Mouse (Mus musculus) G1E (cell line): Measurements from ENCODE around the gene Aldh9a1. TPM values are rescaled to one million over a fixed set of nuclear protein-coding genes. Genes with fewer than 3 reads are reported as not detected.

Experiments
- ATAC-seq: 2 replicates; pipeline ENCODE4 v1.8.0; 2016; ENCODE audit warnings: mild to moderate bottlenecking; ENCODE audit not compliant: insufficient number of reproducible peaks, poor library complexity, low FRiP score, severe bottlenecking; ENCODE audit errors: extremely low read depth
- DNase-seq: peaks from one replicate; pipeline ENCODE4 v3.0.0; 2012; ENCODE audit warnings: low spot score
- H3K27me3 ChIP-seq: 2 replicates; pipeline ENCODE4 v1.6.1; 2012; ENCODE audit warnings: mild to moderate bottlenecking, low read length, inconsistent platforms; ENCODE audit not compliant: insufficient read depth
- H3K36me3 ChIP-seq: replicated peaks from 2 replicates; pipeline ENCODE3; 2012; ENCODE audit warnings: mild to moderate bottlenecking, inconsistent platforms
- H3K4me1 ChIP-seq: 2 replicates; pipeline ENCODE4 v1.6.1; 2012; ENCODE audit warnings: low read depth, low read length, inconsistent platforms, mixed read lengths; ENCODE audit not compliant: insufficient read depth
- H3K4me3 ChIP-seq: 2 replicates; pipeline ENCODE4 v1.5.1; 2012; ENCODE audit warnings: low read depth, mild to moderate bottlenecking, inconsistent platforms, low read length, moderate library complexity, mixed read lengths
- H3K9me3 ChIP-seq: replicated peaks from 2 replicates; pipeline ENCODE4 v1.6.1; 2012; ENCODE audit warnings: inconsistent platforms
- CTCF ChIP-seq: IDR thresholded peaks from 2 replicates; pipeline ENCODE4 v1.5.1; 2012; ENCODE audit warnings: low read depth, low read length, inconsistent platforms, mixed read lengths
- GATA1 ChIP-seq: IDR thresholded peaks from 2 replicates; pipeline ENCODE4 v1.6.1; 2012; ENCODE audit warnings: borderline replicate concordance, low read length, inconsistent platforms, mixed read lengths
- GATA2 ChIP-seq: IDR thresholded peaks from 2 replicates; pipeline ENCODE4 v1.6.1; 2012; ENCODE audit warnings: low read depth, low read length, inconsistent platforms, borderline replicate concordance
- POLR2AphosphoS5 ChIP-seq: IDR thresholded peaks from 2 replicates; pipeline ENCODE4 v1.6.1; 2012; ENCODE audit warnings: low read depth, low read length, inconsistent platforms; ENCODE audit not compliant: insufficient replicate concordance
- TAL1 ChIP-seq: conservative IDR thresholded peaks from 2 replicates; pipeline ENCODE4 v1.6.1; 2012; ENCODE audit warnings: low read depth, low read length, inconsistent platforms, mixed read lengths
- polyA plus RNA-seq: library from polyadenylated mRNA; stranded (reverse); fragments of >175 nt; gene quantifications from 2 replicates; pipeline ENCODE4 v1.2.3, GENCODE M21; 2012
- total RNA-seq, 2 experiments: library from RNA; stranded (forward) in 1 of 2; stranded (reverse) in 1 of 2; fragments of 200-1000 nt in 1 of 2; fragments of >200 nt in 1 of 2; fragmentation: Nextera tagmentation in 1 of 2; gene quantifications; 2 replicates each; pipeline ENCODE4 v1.2.3; 2014 to 2017

Aldh9a1 gene
- total and polyA plus RNA-seq, 3 experiments: 26.4 to 40.0 (median 36.0) TPM

GRCm38 (mm10) chr1:167350597-167351415 is 1.0 kb downstream of the Aldh9a1 start:
- Histone ChIP-seq H3K36me3 (peaks cover 37% of the 10 kb centered on the region), H3K27me3 (no peaks in the 10 kb centered on the region), H3K4me1 (peaks cover 19% of the 10 kb centered on the region), H3K9me3 (no peaks in the 10 kb centered on the region), H3K4me3 (peak overlapping the region; percentile 93)
- TF ChIP-seq GATA1 (no peak), GATA2 (no peak), TAL1 (no peak), CTCF (no peak), POLR2AphosphoS5 (no peak)
- no peak for DNase-seq
- no peak for ATAC-seq

GRCm38 (mm10) chr1:167352403-167352802 is 2.6 kb downstream of the Aldh9a1 start:
- peaks cover 19% of the 10 kb centered on the region for H3K4me1 ChIP-seq
- peaks cover 53% of the 10 kb centered on the region for H3K36me3 ChIP-seq
- TF ChIP-seq CTCF (no peak), GATA2 (no peak)
- H3K27me3 ChIP-seq: no peaks in the 10 kb centered on the region
- no peak overlapping the region for H3K4me3 ChIP-seq
- H3K9me3 ChIP-seq: no peaks in the 10 kb centered on the region
- no peak for DNase-seq
- no peak for ATAC-seq

GRCm38 (mm10) chr1:167357387-167357786 is 7.6 kb downstream of the Aldh9a1 start:
- peaks cover 94% of the 10 kb centered on the region for H3K36me3 ChIP-seq
- no peaks in the 10 kb centered on the region for H3K9me3 ChIP-seq
- H3K27me3 ChIP-seq: no peaks in the 10 kb centered on the region
- peaks cover 3% of the 10 kb centered on the region; the same call in 1 of the 2 replicates for H3K4me1 ChIP-seq
- no peak for ATAC-seq
- DNase-seq: no peak
- no peak overlapping the region for H3K4me3 ChIP-seq
- TF ChIP-seq TAL1 (no peak), CTCF (no peak), GATA2 (no peak), POLR2AphosphoS5 (no peak), GATA1 (no peak)

- H3K9me3 ChIP-seq: no peaks in the 10 kb centered on the region
- peaks cover 96% of the 10 kb centered on the region for H3K36me3 ChIP-seq
- H3K4me1 ChIP-seq: no peaks in the 10 kb centered on the region
- TF ChIP-seq GATA2 (no peak), TAL1 (no peak), CTCF (no peak), POLR2AphosphoS5 (no peak), GATA1 (no peak)
- ATAC-seq: no peak
- no peak for DNase-seq
- no peaks in the 10 kb centered on the region for H3K27me3 ChIP-seq
- H3K4me3 ChIP-seq: no peak overlapping the region
Measured at GRCm38 (mm10) chr1:167358731-167359130, 8.9 kb downstream of the Aldh9a1 start.

GRCm38 (mm10) chr1:167360268-167360667 is 10.5 kb downstream of the Aldh9a1 start:
- Histone ChIP-seq H3K27me3 (no peaks in the 10 kb centered on the region), H3K36me3 (peaks cover 96% of the 10 kb centered on the region), H3K4me3 (no peak overlapping the region), H3K4me1 (no peaks in the 10 kb centered on the region), H3K9me3 (no peaks in the 10 kb centered on the region)
- TF ChIP-seq POLR2AphosphoS5 (no peak), TAL1 (no peak), GATA1 (no peak), GATA2 (no peak), CTCF (no peak)
- no peak for DNase-seq
- ATAC-seq: no peak

- no peak for DNase-seq
- H3K9me3 ChIP-seq: no peaks in the 10 kb centered on the region
- TF ChIP-seq POLR2AphosphoS5: no peak
- TF ChIP-seq GATA1: no peak
- TF ChIP-seq CTCF: no peak
- H3K4me3 ChIP-seq: no peak overlapping the region
- no peaks in the 10 kb centered on the region for H3K27me3 ChIP-seq
- ATAC-seq: no peak
- peaks cover 8% of the 10 kb centered on the region for H3K4me1 ChIP-seq
- peaks cover 96% of the 10 kb centered on the region for H3K36me3 ChIP-seq
Measured at GRCm38 (mm10) chr1:167362819-167363218, 13.0 kb downstream of the Aldh9a1 start.

GRCm38 (mm10) chr1:167363322-167363721 is 13.5 kb downstream of the Aldh9a1 start:
- no peaks in the 10 kb centered on the region for H3K27me3 ChIP-seq
- no peak for DNase-seq
- H3K36me3 ChIP-seq: peaks cover 95% of the 10 kb centered on the region
- TF ChIP-seq TAL1 (no peak), POLR2AphosphoS5 (no peak)
- ATAC-seq: no peak
- H3K4me3 ChIP-seq: no peak overlapping the region
- no peaks in the 10 kb centered on the region for H3K9me3 ChIP-seq
- peaks cover 14% of the 10 kb centered on the region for H3K4me1 ChIP-seq
